Mouse (Mus musculus): ENCODE results near the gene Timm50.
A peak's percentile ranks its signal among the peaks of the same experiment; 100 is the strongest.

The Timm50 gene

DNA sequence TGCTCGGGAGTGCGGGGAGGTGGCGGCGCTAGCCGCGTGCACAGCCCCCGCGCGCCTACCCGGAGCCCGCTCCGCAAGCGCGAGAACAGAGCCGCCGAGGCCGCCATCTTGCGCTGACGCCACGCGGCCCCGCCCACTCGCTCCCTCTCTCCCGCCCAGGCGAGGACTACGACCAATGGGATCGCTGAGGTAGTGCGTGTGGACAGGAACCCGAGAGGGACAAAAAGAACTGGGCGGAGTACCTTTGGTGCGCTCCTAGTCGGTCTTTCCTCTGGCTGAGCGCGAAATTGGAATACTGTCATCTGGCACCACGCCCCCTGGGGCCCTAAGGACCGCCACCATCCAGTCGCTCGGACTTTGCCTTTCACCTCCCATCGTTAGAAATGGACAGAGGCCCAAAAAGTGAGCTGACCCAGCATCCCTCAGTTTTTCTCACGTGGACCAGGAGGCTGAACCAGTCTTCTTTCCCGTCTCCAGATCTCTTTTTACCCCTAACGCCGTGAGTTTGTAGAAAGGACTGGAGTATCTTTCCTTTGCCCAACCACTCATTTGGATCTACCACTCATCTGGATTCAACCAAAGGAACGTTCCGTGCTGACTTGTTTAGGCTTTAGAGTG, at the start of gene Timm50:
Gene Timm50, minus strand, starts transcription at position 147 of the 618 bp plus-strand sequence.
- peak; percentile 96 to 99 for DNase-seq (ENCODE audit: low spot score in 2 of 2)

DNA sequence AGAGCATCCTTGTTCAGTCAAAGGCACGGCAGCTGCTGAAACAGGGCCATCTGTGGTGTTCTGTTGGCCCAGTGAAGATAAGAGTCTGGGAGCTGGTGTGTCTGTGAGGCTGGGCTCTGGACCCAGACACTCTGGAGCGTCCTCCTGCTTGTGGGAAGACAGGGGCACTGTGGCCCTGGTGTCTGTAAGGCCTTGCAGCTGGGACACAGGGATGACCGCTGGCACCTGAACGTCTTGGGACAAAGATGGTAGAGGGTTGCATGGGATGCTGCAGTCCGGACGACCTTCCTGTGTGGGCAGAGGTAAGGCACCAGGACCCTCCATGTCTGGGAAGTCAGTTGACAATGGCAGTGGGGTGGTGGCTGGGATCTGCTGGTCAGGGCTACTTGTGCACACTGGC, 48.4 kb upstream of the Timm50 start:
- DNase-seq (ENCODE audit: low spot score in 2 of 2) = peak in 1 of 2 experiments; percentile 12

DNA sequence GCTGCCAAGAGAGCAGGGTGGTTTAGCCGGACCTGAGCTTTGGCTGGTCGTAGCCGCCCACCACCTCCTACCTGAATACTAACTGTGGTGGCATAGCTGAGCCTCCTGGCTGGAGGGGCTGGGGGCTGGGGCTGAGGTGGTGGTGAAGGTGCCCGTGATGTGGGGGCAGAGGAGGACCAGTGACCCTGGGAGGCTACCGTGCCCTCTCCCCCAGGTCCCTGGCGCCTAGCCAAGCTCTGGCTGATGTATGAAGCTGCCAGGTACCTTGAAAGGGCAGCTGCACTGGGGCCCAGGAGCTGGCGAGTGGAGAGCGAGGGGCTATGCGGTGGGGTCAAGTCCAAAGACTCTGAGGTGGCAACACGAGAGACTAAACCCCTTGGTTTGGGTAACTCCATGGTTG, 48.0 kb upstream of the Timm50 start:
- DNase-seq (ENCODE audit: low spot score in 2 of 2) = peak in 1 of 2 experiments; percentile 21

DNA sequence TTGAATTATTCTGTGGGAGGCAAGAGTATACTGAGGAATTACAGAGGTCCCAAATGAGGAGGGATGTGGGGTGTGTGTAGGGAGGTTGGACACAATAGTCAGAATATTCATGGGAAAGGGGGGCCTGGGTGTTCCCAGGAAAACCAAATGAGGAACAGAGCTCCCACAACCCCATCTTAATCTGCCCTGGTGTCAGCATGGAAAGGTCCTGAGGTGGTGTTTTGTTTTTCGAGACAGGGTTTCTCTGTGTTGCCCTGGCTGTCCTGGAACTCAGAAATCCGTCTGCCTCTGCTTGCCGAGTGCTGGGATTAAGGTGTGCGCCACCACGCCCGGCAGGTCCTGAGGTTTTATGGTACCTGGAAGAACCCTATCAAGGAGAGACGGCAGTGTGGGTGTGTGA, 46.6 kb upstream of the Timm50 start:
- DNase-seq (ENCODE audit: low spot score in 2 of 2) = no peak

DNA sequence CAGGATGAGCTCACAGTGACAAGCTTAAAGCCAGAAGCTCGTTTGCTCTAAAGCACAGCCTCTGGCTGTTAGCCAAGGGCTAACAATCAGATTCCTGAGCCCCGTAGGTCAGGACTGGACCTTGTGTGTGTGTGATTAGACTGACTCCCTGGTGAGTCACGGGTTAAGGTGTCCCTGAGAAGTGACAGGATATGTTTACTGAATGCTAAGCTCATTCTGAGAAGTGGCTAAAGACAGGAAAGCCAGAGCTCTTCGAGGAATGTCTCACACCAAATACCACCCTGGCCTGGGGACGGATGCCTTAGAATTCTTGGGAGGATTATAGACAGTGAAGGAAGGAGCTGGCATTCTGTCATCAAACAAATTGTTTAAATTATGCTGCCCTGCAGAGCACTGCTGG, 46.1 kb upstream of the Timm50 start:
- DNase-seq (ENCODE audit: low spot score in 2 of 2) = no peak

DNA sequence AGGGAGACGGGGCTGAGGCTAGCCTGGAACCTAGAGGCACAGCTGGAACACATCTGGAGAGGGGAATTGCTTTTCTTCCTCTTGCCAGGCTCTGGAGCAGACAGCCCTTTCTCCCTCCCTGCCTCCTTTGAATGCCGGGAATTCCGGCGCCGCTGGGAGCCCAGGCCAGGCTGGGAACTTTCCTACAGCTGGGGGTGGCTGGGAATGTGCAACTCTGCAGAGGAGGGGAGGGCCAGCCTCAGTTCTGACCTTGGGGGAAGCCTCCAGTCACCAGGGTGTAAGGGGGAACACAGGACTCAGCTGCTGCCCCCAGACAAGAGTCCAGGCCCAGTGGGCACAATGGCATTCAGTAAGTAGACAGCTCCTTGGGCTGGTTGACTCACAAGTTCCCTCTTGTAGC, 45.1 kb upstream of the Timm50 start:
- DNase-seq (ENCODE audit: low spot score in 2 of 2) = no peak

DNA sequence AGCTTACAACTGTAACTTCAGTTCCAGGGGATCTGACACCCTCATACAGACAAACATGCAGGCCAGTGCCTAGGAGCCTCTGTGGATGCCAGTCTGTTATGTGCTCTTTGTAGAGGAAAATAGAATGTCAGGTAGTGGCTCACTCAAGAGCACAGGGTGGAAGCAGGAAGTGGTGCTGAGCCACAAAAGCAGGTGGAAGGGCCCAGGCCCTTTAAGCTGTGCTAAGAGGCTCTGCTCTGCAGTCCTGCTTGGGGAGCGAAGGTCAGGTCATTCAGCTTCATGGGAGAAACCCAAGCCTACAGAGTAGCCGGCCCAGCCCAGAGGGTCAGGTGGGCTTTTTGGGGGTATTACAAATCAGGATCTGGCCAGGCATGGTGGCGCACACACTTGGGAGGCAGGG, 43.3 kb upstream of the Timm50 start:
- DNase-seq (ENCODE audit: low spot score in 2 of 2) = peak in 1 of 2 experiments; percentile 34

GRCm38 (mm10) chr7:28354596-28354995, 42.7 kb upstream of the Timm50 start:
- no peak for DNase-seq (ENCODE audit: low spot score in 2 of 2)

- DNase-seq (ENCODE audit: low spot score in 2 of 2) = no peak
Observed at GRCm38 (mm10) chr7:28354113-28354581, 42.3 kb upstream of the Timm50 start.

DNA sequence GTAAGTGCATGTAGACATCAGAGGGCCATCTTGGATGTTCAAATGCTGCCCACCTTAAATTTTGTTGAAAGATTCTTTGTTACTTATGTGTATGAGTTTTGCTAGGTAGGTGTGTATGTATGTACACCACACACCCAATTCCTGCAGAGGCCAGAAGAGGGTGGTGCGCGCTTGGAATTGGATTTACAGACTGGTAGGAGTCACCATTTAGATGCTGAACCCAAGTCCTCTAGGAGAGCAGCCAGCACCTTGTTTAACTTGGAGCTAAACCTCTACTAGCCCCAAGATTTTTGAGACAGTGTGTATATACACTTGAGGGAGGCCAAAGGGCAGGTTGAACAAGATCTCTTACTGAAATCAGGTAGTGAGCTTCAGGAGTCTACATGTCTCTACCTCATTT, 41.4 kb upstream of the Timm50 start:
- DNase-seq (ENCODE audit: low spot score in 2 of 2) = no peak

DNA sequence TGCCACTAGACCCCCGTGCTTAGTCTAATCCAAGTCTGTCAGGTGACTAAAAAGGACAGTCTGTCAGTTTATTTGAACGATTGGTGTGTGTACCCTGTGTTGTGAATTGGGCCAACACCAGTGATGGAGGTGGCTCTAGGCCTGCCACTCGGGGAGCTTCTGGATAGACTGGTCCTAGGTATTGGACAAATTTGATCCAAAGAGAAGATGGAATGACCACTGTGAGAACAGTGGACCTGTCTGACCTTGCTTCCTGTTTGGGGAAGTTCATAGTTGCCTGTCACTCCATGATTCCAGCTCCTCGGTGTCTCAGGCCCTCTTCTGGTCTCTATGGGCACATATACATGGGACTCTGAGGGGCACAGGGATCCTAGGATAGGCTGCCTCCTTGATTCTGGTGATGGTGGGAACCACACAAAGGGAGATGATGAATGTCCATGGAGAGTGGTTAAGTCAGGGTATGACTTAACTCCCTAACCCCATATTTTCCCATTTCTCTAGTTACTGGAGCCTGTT, 39.9 kb upstream of the Timm50 start:
- DNase-seq (ENCODE audit: low spot score in 2 of 2) = no peak

GRCm38 (mm10) chr7:28350155-28350883, 38.4 kb upstream of the Timm50 start, which contains the start of gene Rps16:
Rps16 (plus strand) TSS chr7:28350652.
- DNase-seq (ENCODE audit: low spot score in 2 of 2) = peak; percentile 99

- no peak for DNase-seq (ENCODE audit: low spot score in 2 of 2)
Observed at GRCm38 (mm10) chr7:28348601-28349000, 36.7 kb upstream of the Timm50 start.

DNA sequence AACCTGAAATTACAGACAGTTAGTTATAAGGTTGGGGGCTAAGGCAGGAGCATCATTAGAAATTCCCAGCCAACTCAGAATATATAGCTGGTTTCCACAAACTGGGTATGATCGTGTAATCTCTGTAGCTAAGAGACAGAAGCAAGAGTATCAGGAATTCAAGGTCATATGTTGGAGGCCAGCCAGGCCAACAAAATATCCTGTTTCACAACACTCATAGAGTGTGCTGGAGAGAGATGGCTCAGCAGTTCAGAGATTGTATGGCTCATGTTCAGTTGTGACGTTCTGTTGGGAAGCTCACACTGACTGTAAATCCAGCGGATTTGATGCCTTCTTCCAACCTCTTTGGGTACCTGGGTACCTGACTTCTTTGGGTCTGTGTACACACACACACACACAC, 35.9 kb upstream of the Timm50 start:
- no peak for DNase-seq (ENCODE audit: low spot score in 2 of 2)

DNA sequence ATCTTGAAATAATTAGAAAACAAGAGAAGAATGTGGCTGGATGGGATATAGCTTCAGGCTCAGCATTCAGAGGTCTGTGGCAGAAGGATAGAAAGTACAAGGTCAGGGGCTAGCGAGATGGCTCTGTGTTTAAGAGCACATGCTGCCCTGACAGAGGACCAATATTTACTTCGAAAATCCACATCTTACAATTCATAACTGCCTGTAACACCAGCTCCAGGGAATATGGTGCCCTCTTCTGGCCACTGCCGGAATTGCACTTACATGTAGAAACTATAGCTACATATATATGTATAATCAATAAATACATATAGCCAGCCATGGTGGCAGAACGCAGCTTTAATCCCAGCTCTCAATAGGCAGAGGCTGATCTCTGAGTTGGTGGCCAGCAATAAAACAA, 32.8 kb upstream of the Timm50 start:
- peak; percentile 73 to 85 for DNase-seq (ENCODE audit: low spot score in 2 of 2)

DNA sequence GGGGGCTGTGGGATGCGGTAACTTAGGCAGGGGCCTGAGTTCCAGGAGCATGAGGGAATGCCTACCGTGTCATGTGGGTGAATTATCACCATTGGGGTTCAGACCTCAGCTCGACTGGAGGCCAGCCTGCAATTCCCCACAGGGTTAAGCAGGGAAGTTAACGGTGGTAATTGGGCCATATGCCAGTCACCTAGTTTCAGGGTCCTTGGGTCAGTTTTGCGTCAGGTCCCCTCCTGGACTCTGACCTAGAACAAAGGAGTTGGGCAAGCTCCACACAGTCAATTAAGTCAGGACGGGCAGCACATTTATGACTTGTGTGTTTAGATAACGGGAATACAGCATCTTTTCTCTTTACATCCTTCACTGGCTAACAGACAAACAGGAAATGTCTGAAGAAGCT, 29.5 kb upstream of the Timm50 start:
- DNase-seq (ENCODE audit: low spot score in 2 of 2) = no peak

DNA sequence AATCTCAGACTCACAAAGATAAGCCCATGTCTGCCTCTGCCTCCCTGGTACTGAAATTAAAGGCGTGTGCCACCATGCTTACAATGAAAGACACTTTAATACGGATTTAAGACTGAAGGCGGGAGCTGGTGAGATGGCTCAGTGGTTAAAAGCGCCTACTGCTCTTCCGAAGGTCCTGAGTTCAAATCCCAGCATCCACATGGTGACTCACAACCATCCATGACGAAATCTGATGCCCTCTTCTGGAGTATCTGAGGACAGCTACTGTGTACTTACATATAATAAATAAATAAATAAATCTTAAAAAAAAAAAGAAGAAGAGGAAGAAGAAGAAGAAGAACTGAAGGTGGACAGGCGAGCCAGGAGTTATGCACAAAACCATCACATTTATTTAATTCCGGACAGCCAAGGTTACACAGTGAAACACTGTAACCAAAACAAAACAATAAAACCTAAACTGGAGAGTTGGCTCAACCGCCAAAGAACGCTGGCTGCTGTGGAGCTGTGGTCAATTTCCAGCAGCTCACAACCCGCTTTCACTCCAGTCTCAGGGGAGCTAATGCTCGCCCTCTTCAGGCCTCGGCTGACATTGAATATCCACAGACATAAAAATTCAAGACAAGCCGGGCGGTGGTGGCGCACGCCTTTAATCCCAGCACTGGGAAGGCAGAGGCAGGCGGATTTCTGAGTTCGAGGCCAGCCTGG, 27.5 kb upstream of the Timm50 start:
- peak; percentile 34 to 70 for DNase-seq (ENCODE audit: low spot score in 2 of 2)

DNA sequence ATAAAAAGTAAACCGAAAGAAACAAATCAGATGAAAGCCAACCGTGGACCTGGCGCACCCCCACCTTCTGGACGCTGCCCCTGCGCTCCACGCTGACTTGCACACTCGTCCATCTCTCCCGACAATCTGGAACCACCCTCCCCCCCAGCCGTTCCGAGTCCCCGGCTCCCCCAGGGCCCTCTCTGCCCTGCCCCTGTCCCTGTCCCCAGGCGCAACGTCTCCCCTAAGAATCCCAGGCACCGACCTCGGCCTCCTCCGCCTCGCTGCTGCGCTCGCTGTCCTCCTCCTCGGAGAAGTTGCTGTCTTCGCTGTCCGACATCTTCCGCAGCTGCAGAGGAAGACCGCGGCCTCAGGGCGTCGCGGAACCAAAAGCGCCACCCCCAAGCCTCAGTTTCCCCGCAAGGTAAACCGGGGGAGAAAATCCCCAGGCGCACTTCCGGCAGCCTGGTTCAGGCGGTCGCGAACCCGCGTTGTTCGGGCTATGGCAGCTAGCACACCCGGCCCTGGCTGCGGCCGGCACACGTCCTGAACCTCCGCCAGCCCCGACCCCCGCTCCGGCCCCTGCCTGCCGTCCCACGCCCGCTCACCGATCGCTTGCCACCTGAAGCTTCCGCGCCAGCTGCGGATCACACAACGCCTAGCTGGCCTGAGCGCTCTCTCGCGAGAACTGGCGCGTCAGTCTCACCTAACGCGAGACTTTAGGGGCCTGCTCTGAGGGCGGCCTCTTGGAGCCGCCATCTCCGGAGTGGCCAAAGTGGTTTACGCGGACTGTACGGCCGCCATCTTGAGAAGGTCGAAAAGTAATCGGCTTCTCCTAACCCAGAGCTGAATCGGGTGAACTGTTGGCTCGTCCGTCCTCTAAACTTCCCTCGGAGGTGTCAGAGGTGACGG, 26.5 kb upstream of the Timm50 start, which contains the start of gene Supt5:
Gene Supt5, minus strand, starts transcription at position 639 of the 891 bp plus-strand sequence.
- DNase-seq (ENCODE audit: low spot score in 2 of 2) = peak; percentile 94 to 98

- no peak for DNase-seq (ENCODE audit: low spot score in 2 of 2)
Observed at GRCm38 (mm10) chr7:28335471-28335870, 23.6 kb upstream of the Timm50 start.

- DNase-seq (ENCODE audit: low spot score in 2 of 2) = no peak
Observed at GRCm38 (mm10) chr7:28334534-28334933, 22.7 kb upstream of the Timm50 start.

- DNase-seq (ENCODE audit: low spot score in 2 of 2) = no peak
Observed at GRCm38 (mm10) chr7:28328260-28328659, 16.4 kb upstream of the Timm50 start.
